Mouse (Mus musculus) telencephalon, adult 2 months (tissue): Measurements from ENCODE around the gene Phlpp2.
"Not testable (repeated sequence)": the region's sequence is repeated elsewhere in the genome, so short reads cannot be mapped to it uniquely, and the experiment has no call there.

ENCODE experiments used
- DNase-seq: peaks from one replicate; pipeline ENCODE4 v3.0.0-alpha.2; 2011; ENCODE audit warnings: low read depth, low spot score

Phlpp2 gene

GRCm38 (mm10) chr8:109868003-109868679 is at the start of gene Phlpp2:
TSS of gene Phlpp2 (plus strand) at chr8:109868542.
- DNase-seq, result peak; percentile 90

GRCm38 (mm10) chr8:109823561-109823960 is 44.8 kb upstream of the Phlpp2 start:
- DNase-seq, result no peak

- no peak for DNase-seq
Observed at GRCm38 (mm10) chr8:109839822-109840221, 28.5 kb upstream of the Phlpp2 start.

- DNase-seq, result no peak
Observed at GRCm38 (mm10) chr8:109842468-109842867, 25.9 kb upstream of the Phlpp2 start.

- DNase-seq, result no peak
Observed at GRCm38 (mm10) chr8:109847866-109848265, 20.5 kb upstream of the Phlpp2 start.

- no peak for DNase-seq
Observed at GRCm38 (mm10) chr8:109848981-109849380, 19.4 kb upstream of the Phlpp2 start.

- DNase-seq, result peak; percentile 49
Observed at GRCm38 (mm10) chr8:109853423-109853822, 14.9 kb upstream of the Phlpp2 start.

- no peak for DNase-seq
Observed at GRCm38 (mm10) chr8:109854522-109854921, 13.8 kb upstream of the Phlpp2 start.

GRCm38 (mm10) chr8:109855451-109855850 is 12.9 kb upstream of the Phlpp2 start:
- DNase-seq, result no peak

- peak; percentile 15 for DNase-seq
Observed at GRCm38 (mm10) chr8:109863398-109863797, 4.9 kb upstream of the Phlpp2 start.

- no peak for DNase-seq
Observed at GRCm38 (mm10) chr8:109864798-109865197, 3.5 kb upstream of the Phlpp2 start.

GRCm38 (mm10) chr8:109865536-109865935 is 2.8 kb upstream of the Phlpp2 start:
- peak; percentile 50 for DNase-seq

GRCm38 (mm10) chr8:109866690-109867089 is 1.7 kb upstream of the Phlpp2 start:
- DNase-seq, result no peak

- no peak for DNase-seq
Observed at GRCm38 (mm10) chr8:109868680-109869361, 479 bp downstream of the Phlpp2 start.

GRCm38 (mm10) chr8:109871056-109871455 is 2.7 kb downstream of the Phlpp2 start:
- no peak for DNase-seq

- DNase-seq, result not testable (repeated sequence)
Observed at GRCm38 (mm10) chr8:109873800-109874199, 5.5 kb downstream of the Phlpp2 start.

- DNase-seq, result no peak
Observed at GRCm38 (mm10) chr8:109880012-109880662, 11.8 kb downstream of the Phlpp2 start.

- no peak for DNase-seq
Observed at GRCm38 (mm10) chr8:109885294-109885693, 17.0 kb downstream of the Phlpp2 start.

GRCm38 (mm10) chr8:109889211-109889610 is 20.9 kb downstream of the Phlpp2 start:
- DNase-seq, result no peak

- DNase-seq, result no peak
Observed at GRCm38 (mm10) chr8:109890794-109891585, 22.6 kb downstream of the Phlpp2 start.

- no peak for DNase-seq
Observed at GRCm38 (mm10) chr8:109894636-109895035, 26.3 kb downstream of the Phlpp2 start.

- DNase-seq, result no peak
Observed at GRCm38 (mm10) chr8:109895355-109895754, 27.0 kb downstream of the Phlpp2 start.
